8 mouse cellular contexts compared by ENCODE assay signal in the genomic region with DNA sequence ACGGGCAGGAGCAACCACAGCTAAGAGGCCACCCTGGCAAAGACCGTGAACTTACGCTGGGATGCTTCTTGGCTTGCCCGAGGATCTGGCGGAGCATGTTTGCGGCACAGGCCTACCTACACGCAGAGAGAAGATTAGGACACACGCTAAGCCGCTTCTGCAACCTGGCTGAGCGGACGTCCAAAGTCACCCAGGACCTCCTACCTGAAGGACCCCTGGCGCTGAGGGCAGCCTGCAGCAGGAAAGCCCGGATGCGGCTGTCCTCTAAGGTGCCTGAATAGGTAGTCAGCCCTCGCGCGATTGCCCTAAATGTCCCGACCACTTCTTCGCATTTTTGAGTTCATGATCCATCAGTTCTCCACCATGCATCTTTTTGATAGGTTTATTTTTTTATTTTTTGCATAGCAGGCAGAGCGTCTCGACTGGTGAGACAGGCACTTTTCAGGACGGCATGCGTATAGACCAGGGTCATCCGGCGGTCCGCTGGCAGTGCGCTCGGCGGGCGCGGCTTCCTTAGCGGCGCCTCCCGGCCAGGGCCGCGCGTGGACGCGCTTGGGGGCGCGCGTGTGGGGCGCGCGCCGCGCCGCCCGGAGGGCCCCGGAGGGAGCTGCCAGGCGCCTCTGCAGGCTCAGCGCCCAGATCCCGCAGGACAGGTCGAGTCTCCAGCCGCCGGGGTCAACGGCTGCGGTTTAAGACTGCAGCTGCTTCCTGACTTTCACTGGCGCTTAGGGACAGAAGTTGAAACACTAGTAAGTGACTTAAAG. TPM values are rescaled to one million over a fixed set of nuclear protein-coding genes. Genes with fewer than 3 reads are reported as not detected.
DNase-seq lines count a peak whose midpoint lies in the region; ATAC-seq and TF ChIP-seq lines count a peak whose summit lies in the region.

A gene (minus strand): TSS at position 229 of the 764 bp plus-strand sequence.
A gene (plus strand): TSS at position 541 of the 764 bp plus-strand sequence.

- H3K27ac ChIP-seq in MEL (ENCODE audit: control insufficient read depth, low read depth, low read length) = peak within 1 kb of the TSS; percentile 86
- H3K27ac ChIP-seq in cerebellum, adult 2 months (ENCODE audit: insufficient read depth, low read length) = peak within 1 kb of the TSS; percentile 95
- H3K27ac ChIP-seq in forebrain, postnatal 0 days (ENCODE audit: low read depth, low read length) = peak within 1 kb of the TSS; percentile 76
- H3K27ac ChIP-seq in lung, embryonic 15.5 days = peak within 1 kb of the TSS; percentile 83

- H3K9ac ChIP-seq in MEL (ENCODE audit: control insufficient read depth, low read depth, low read length, poor library complexity, severe bottlenecking) = peak within 1 kb of the TSS; percentile 95
- peak within 1 kb of the TSS; percentile 85 for H3K9ac ChIP-seq in forebrain, postnatal 0 days
- H3K9ac ChIP-seq in lung, embryonic 15.5 days = peak within 1 kb of the TSS; percentile 72

- H3K36me3 ChIP-seq in MEL (ENCODE audit: control insufficient read depth in 1 of 2, insufficient read depth in 2 of 2, low read length in 2 of 2) = peaks cover 11 to 34% of the 10 kb centered on the region in 2 experiments
- 0 out of 2 replicates have a peak, but pooled peaks cover 3% of the 10 kb centered on the region for H3K36me3 ChIP-seq in forebrain, postnatal 0 days (ENCODE audit: insufficient read depth)
- H3K36me3 ChIP-seq in lung, embryonic 15.5 days = peaks cover 15% of the 10 kb centered on the region

- TF ChIP-seq POLR2A in MEL (IDR thresholded peaks at IDR 0.05; ENCODE audit: control insufficient read depth in 1 of 2, insufficient read depth in 1 of 2, low read depth in 1 of 2, low read length in 2 of 2, poor library complexity in 1 of 2) = peak; percentile 83 to 94
- peak; percentile 97 for TF ChIP-seq POLR2A in cerebellum, adult 2 months (IDR thresholded peaks at IDR 0.05; ENCODE audit: borderline replicate concordance, insufficient read depth, low read length)

- no peaks in the 10 kb centered on the region for H3K9me3 ChIP-seq in MEL (replicated peaks; ENCODE audit: insufficient read depth, low read length)
- H3K9me3 ChIP-seq in forebrain, postnatal 0 days (ENCODE audit: low read length) = no peaks in the 10 kb centered on the region
- H3K9me3 ChIP-seq in lung, embryonic 15.5 days = no peaks in the 10 kb centered on the region

- no peaks in the 10 kb centered on the region for H3K27me3 ChIP-seq in MEL (ENCODE audit: control insufficient read depth in 1 of 2, insufficient read depth in 2 of 2, low read length in 2 of 2)
- no peaks in the 10 kb centered on the region for H3K27me3 ChIP-seq in cerebellum, adult 2 months (ENCODE audit: control insufficient read depth, insufficient read depth, low read length)
- no peaks in the 10 kb centered on the region for H3K27me3 ChIP-seq in forebrain, postnatal 0 days (ENCODE audit: insufficient read depth, low read length)
- H3K27me3 ChIP-seq in lung, embryonic 15.5 days = no peaks in the 10 kb centered on the region

- DNase-seq in MEL (ENCODE audit: low read depth, low spot score) = peak; percentile 94
- peak; percentile 94 to 97 for DNase-seq in cerebellum, adult 2 months
- DNase-seq in forebrain, postnatal 0 days = peak; percentile 90
- peak; percentile 93 for DNase-seq in heart, postnatal 4 days
- DNase-seq in layer of hippocampus, adult 8-10 months (ENCODE audit: low spot score in 2 of 2) = peak; percentile 88 to 94
- peak; percentile 83 for DNase-seq in ovary, adult 18-20 months (ENCODE audit: low spot score)
- peak; percentile 89 for DNase-seq in thymus, postnatal 0 days (ENCODE audit: low spot score)

- H3K4me3 ChIP-seq in MEL (ENCODE audit: control insufficient read depth in 1 of 2, insufficient read depth in 1 of 2, low read depth in 2 of 2, low read length in 2 of 2) = peak within 1 kb of the TSS; percentile 78 to 87
- peak within 1 kb of the TSS; percentile 95 for H3K4me3 ChIP-seq in cerebellum, adult 2 months (replicated peaks; ENCODE audit: insufficient read depth, low read depth, low read length)
- H3K4me3 ChIP-seq in forebrain, postnatal 0 days (ENCODE audit: low read depth, low read length) = peak within 1 kb of the TSS; percentile 80
- peak within 1 kb of the TSS; percentile 66 for H3K4me3 ChIP-seq in lung, embryonic 15.5 days

- peak; percentile 95 for ATAC-seq in forebrain, postnatal 0 days
- ATAC-seq in lung, embryonic 15.5 days (ENCODE audit: borderline replicate concordance, extremely low read depth, low FRiP score, low TSS enrichment) = peak; percentile 98

- H3K4me2 ChIP-seq in forebrain, postnatal 0 days (ENCODE audit: low read depth) = peak within 1 kb of the TSS; percentile 56
- H3K4me2 ChIP-seq in lung, embryonic 15.5 days = peak within 1 kb of the TSS; percentile 59

- TF ChIP-seq EP300 in MEL (IDR thresholded peaks at IDR 0.05; ENCODE audit: low read depth in 1 of 2, low read length in 2 of 2) = no peak

- H3K4me1 ChIP-seq in MEL (ENCODE audit: control insufficient read depth in 1 of 2, insufficient read depth in 2 of 2, low read length in 2 of 2) = peaks cover 3 to 12% of the 10 kb centered on the region in 2 experiments; a peak in 2 of 4 replicates
- H3K4me1 ChIP-seq in cerebellum, adult 2 months (ENCODE audit: control insufficient read depth, insufficient read depth, low read length) = no peaks in the 10 kb centered on the region
- H3K4me1 ChIP-seq in forebrain, postnatal 0 days (ENCODE audit: insufficient read depth) = peaks cover 16% of the 10 kb centered on the region; the same call in 1 of the 2 replicates
- H3K4me1 ChIP-seq in lung, embryonic 15.5 days = peaks cover 16% of the 10 kb centered on the region

- TF ChIP-seq CTCF in MEL (IDR thresholded peaks at IDR 0.05 in 2 of 3, conservative IDR thresholded peaks at IDR 0.05 in 1 of 3; ENCODE audit: control insufficient read depth in 1 of 3, insufficient read depth in 1 of 3, low read depth in 2 of 3, low read length in 3 of 3, poor library complexity in 1 of 3, severe bottlenecking in 1 of 3) = no peak; a peak in 1 of 6 replicates
- TF ChIP-seq CTCF in cerebellum, adult 2 months (IDR thresholded peaks at IDR 0.05; ENCODE audit: borderline replicate concordance, insufficient read depth, low read depth, low read length) = no peak
- peak; percentile 19; the same call in 1 of the 2 replicates for TF ChIP-seq CTCF in forebrain, postnatal 0 days (IDR thresholded peaks at IDR 0.05; ENCODE audit: low read depth)

- TF ChIP-seq RAD21 in MEL (IDR thresholded peaks at IDR 0.05; ENCODE audit: low read depth, low read length) = no peak

- H3K79me2 ChIP-seq in MEL (ENCODE audit: control insufficient read depth, insufficient read depth, low read length, poor library complexity) = peaks cover 28% of the 10 kb centered on the region

- WGBS in cerebellum, adult 2 months = under 1% methylated on average over 59 of the region's 59 CpGs
- 0% methylated on average over 59 of the region's 59 CpGs for WGBS in forebrain, postnatal 0 days
- under 1% methylated on average over 59 of the region's 59 CpGs for WGBS in lung, embryonic 15.5 days

TF ChIP-seq in MEL, 35 proteins besides CTCF, POLR2A, EP300 and RAD21 (continues in another document):
- TF ChIP-seq SMC3 (IDR thresholded peaks at IDR 0.05; ENCODE audit: low read depth, low read length) = no peak
- TF ChIP-seq TCF12 (IDR thresholded peaks at IDR 0.05; ENCODE audit: low read depth, low read length) = peak; percentile 52
- TF ChIP-seq TBP (IDR thresholded peaks at IDR 0.05; ENCODE audit: low read depth, low read length) = peak; percentile 92
- peak; percentile 68; the same call in 1 of the 2 replicates for TF ChIP-seq POLR2AphosphoS5 (IDR thresholded peaks at IDR 0.05; ENCODE audit: borderline replicate concordance, low read depth, low read length)
- peak; percentile 84 for TF ChIP-seq ZMIZ1 (IDR thresholded peaks at IDR 0.05; ENCODE audit: low read depth, low read length)
- TF ChIP-seq POLR2AphosphoS2 (IDR thresholded peaks at IDR 0.05; ENCODE audit: low read length) = peak; percentile 96
- TF ChIP-seq NELFE (IDR thresholded peaks at IDR 0.05; ENCODE audit: low read depth, low read length) = peak; percentile 84
- peak; percentile 88 for TF ChIP-seq SIN3A (IDR thresholded peaks at IDR 0.05; ENCODE audit: low read length)
- 0 out of 2 replicates have a peak, but pooled peaks have one; percentile 24 for TF ChIP-seq ELF1 (IDR thresholded peaks at IDR 0.05; ENCODE audit: low read depth, low read length)
- TF ChIP-seq JUND (IDR thresholded peaks at IDR 0.05; ENCODE audit: low read depth, low read length) = no peak
- TF ChIP-seq MYC (IDR thresholded peaks at IDR 0.05; ENCODE audit: low read depth, low read length) = peak; percentile 77
- TF ChIP-seq ETS1 (IDR thresholded peaks at IDR 0.05; ENCODE audit: low read depth, low read length) = peak; percentile 36; the same call in 1 of the 2 replicates
- TF ChIP-seq GABPA (IDR thresholded peaks at IDR 0.05; ENCODE audit: low read depth, low read length) = no peak
- peak; percentile 71 for TF ChIP-seq MXI1 (IDR thresholded peaks at IDR 0.05; ENCODE audit: low read depth, low read length)

RNA-seq across cellular contexts. Expression of the first gene that starts in this region (rescaled TPM):
- total RNA-seq in MEL (2012; rRNA removed) = 499 and 529 TPM in 2 replicates
- 100 to 1,000 TPM in 1 of 2 experiments, not detected in 1; 472 TPM for polyA plus RNA-seq in MEL (2012; ENCODE audit: insufficient read depth in 1 of 2, insufficient read length in 2 of 2, low read depth in 1 of 2, low replicate concordance in 2 of 2, missing spikeins in 1 of 2)
- 1,343 and 1,373 TPM in 2 replicates for polyA plus RNA-seq in cerebellum, adult 2 months (2012; rRNA removed)
- 539 and 734 TPM in 2 replicates for total RNA-seq in forebrain, postnatal 0 days (2014; rRNA removed)
- polyA plus RNA-seq in forebrain, postnatal 0 days (2015; fragmentation: Nextera tagmentation; extraction: Ambion mirVana) = 1,216 and 1,597 TPM in 2 replicates
- total RNA-seq in heart, postnatal 4 days (2021) = 1,000 to 10,000 TPM; 1,791 to 1,863 TPM
- total RNA-seq in layer of hippocampus, adult 8-10 months (2022) = 100 to 1,000 TPM; 640 to 723 (median 699) TPM
- polyA plus RNA-seq in lung, embryonic 15.5 days (2015; fragmentation: Nextera tagmentation; extraction: Ambion mirVana) = 878 and 948 TPM in 2 replicates
- polyA plus RNA-seq in thymus, postnatal 0 days (2015; fragmentation: Nextera tagmentation; extraction: Ambion mirVana) = 982 and 1,035 TPM in 2 replicates

RNA-seq across cellular contexts. Expression of the second gene that starts in this region (rescaled TPM):
- total RNA-seq in MEL (2012; rRNA removed) = 23.1 and 25.7 TPM in 2 replicates
- 10 to 100 TPM; 29.6 to 58.7 TPM for polyA plus RNA-seq in MEL (2012; ENCODE audit: insufficient read depth in 1 of 2, insufficient read length in 2 of 2, low read depth in 1 of 2, low replicate concordance in 2 of 2, missing spikeins in 1 of 2)
- polyA plus RNA-seq in cerebellum, adult 2 months (2012; rRNA removed) = 37.9 and 42.7 TPM in 2 replicates
- 157 and 168 TPM in 2 replicates for total RNA-seq in forebrain, postnatal 0 days (2014; rRNA removed)
- 47.6 and 71.6 TPM in 2 replicates for polyA plus RNA-seq in forebrain, postnatal 0 days (2015; fragmentation: Nextera tagmentation; extraction: Ambion mirVana)
- 10 to 100 TPM; 63.5 to 69.5 TPM for total RNA-seq in heart, postnatal 4 days (2021)
- 10 to 100 TPM; 69.9 to 94.7 (median 76.5) TPM for total RNA-seq in layer of hippocampus, adult 8-10 months (2022)
- 54.9 and 55.6 TPM in 2 replicates for polyA plus RNA-seq in lung, embryonic 15.5 days (2015; fragmentation: Nextera tagmentation; extraction: Ambion mirVana)
- polyA plus RNA-seq in thymus, postnatal 0 days (2015; fragmentation: Nextera tagmentation; extraction: Ambion mirVana) = 87.1 and 103 TPM in 2 replicates

Comparison
In these comparisons a context has a peak if more than half of its experiments do, and no peak if none do; other contexts are left out.
1. Peak in every context shown above with its lines: DNase-seq, ATAC-seq, H3K4me3 ChIP-seq and H3K27ac ChIP-seq.